Mouse (Mus musculus) large intestine, adult 2 months (tissue): ENCODE results near the gene Nostrin. TPM values are rescaled to one million over a fixed set of nuclear protein-coding genes. Genes with fewer than 3 reads are reported as not detected.

Experiments used
- DNase-seq: peaks from one replicate; pipeline ENCODE4 v3.0.0-alpha.2; 2012; ENCODE audit warnings: low read depth, low spot score
- WGBS: fragments of 180-500 bp; shearing (Covaris S2); methylation state at CpG from one replicate; pipeline ENCODE4 v1.1.7; 2018; 5-methylcytosine and 5-hydroxymethylcytosine counted together
- polyA plus RNA-seq: library from polyadenylated mRNA; depleted of rRNA; stranded (reverse); fragments of >200 nt; gene quantifications from 2 replicates; pipeline ENCODE4 v1.2.3, GENCODE M21; 2012

The Nostrin gene
- polyA plus RNA-seq, 1 experiment: 20.7 TPM

GRCm38 (mm10) chr2:69128321-69128720 lies 7.3 kb upstream of the Nostrin start:
- WGBS: 80% methylated on average over 7 of the region's 7 CpGs
- DNase-seq: no peak

- WGBS: 63% methylated on average over 10 of the region's 10 CpGs
- no peak for DNase-seq
These were observed 6.6 kb upstream of the Nostrin start for GRCm38 (mm10) chr2:69128921-69129395.

- WGBS: 77% methylated on average over 7 of the region's 7 CpGs
- DNase-seq: no peak
These were observed 6.0 kb upstream of the Nostrin start for GRCm38 (mm10) chr2:69129425-69130210.

- WGBS: 73% methylated on average over 3 of the region's 3 CpGs
These were observed 3.6 kb upstream of the Nostrin start for GRCm38 (mm10) chr2:69132046-69132445.

GRCm38 (mm10) chr2:69132488-69133040 lies 3.0 kb upstream of the Nostrin start:
- no peak for DNase-seq
- 66% methylated on average over 5 of the region's 5 CpGs for WGBS

More at GRCm38 (mm10) chr2:69132046-69132445, 3.6 kb upstream of the Nostrin start:
- DNase-seq: no peak

GRCm38 (mm10) chr2:69134186-69134585 lies 1.4 kb upstream of the Nostrin start:
- DNase-seq: no peak

GRCm38 (mm10) chr2:69134937-69135336 lies 663 bp upstream of the Nostrin start:
- 41% methylated on average over 9 of the region's 9 CpGs for WGBS
- no peak for DNase-seq

More at GRCm38 (mm10) chr2:69134186-69134585, 1.4 kb upstream of the Nostrin start:
- WGBS: 69% methylated on average over 1 of the region's 1 CpGs

GRCm38 (mm10) chr2:69137406-69138084 lies 1.9 kb downstream of the Nostrin start:
- no peak for DNase-seq
- WGBS: 83% methylated on average over 10 of the region's 10 CpGs

GRCm38 (mm10) chr2:69138759-69139158 lies 3.2 kb downstream of the Nostrin start:
- DNase-seq: no peak
- 50% methylated on average over 4 of the region's 4 CpGs for WGBS

GRCm38 (mm10) chr2:69140215-69140614 lies 4.6 kb downstream of the Nostrin start:
- WGBS: 76% methylated on average over 2 of the region's 2 CpGs
- no peak for DNase-seq

- DNase-seq: no peak
- WGBS: 70% methylated on average over 4 of the region's 4 CpGs
These were observed 5.2 kb downstream of the Nostrin start for GRCm38 (mm10) chr2:69140816-69141215.

- no peak for DNase-seq
- 54% methylated on average over 3 of the region's 3 CpGs for WGBS
These were observed 13.1 kb downstream of the Nostrin start for GRCm38 (mm10) chr2:69148691-69149090.

- WGBS: 56% methylated on average over 10 of the region's 10 CpGs
- DNase-seq: peak; percentile 78
These were observed 13.6 kb downstream of the Nostrin start for GRCm38 (mm10) chr2:69149154-69149553.

GRCm38 (mm10) chr2:69150841-69151240 lies 15.2 kb downstream of the Nostrin start:
- WGBS: 90% methylated on average over 5 of the region's 5 CpGs
- no peak for DNase-seq

- DNase-seq: no peak
These were observed 20.3 kb downstream of the Nostrin start for GRCm38 (mm10) chr2:69155861-69156260.

GRCm38 (mm10) chr2:69156283-69156682 lies 20.7 kb downstream of the Nostrin start:
- 68% methylated on average over 7 of the region's 7 CpGs for WGBS
- DNase-seq: no peak

More at GRCm38 (mm10) chr2:69155861-69156260, 20.3 kb downstream of the Nostrin start:
- 70% methylated on average over 3 of the region's 3 CpGs for WGBS

- no peak for DNase-seq
These were observed 23.3 kb downstream of the Nostrin start for GRCm38 (mm10) chr2:69158907-69159306.

- WGBS: 69% methylated on average over 9 of the region's 9 CpGs
- DNase-seq: no peak
These were observed 34.9 kb downstream of the Nostrin start for GRCm38 (mm10) chr2:69170395-69171077.

- WGBS: 80% methylated on average over 5 of the region's 5 CpGs
- no peak for DNase-seq
These were observed 39.7 kb downstream of the Nostrin start for GRCm38 (mm10) chr2:69175296-69175695.

- DNase-seq: no peak
- WGBS: 91% methylated on average over 4 of the region's 4 CpGs
These were observed 44.1 kb downstream of the Nostrin start for GRCm38 (mm10) chr2:69179721-69180120.
